Mouse (Mus musculus) cerebellum, adult 9-11 months (tissue): ENCODE data around the gene Vps45.

Experiments used
- DNase-seq: peaks from one replicate; pipeline ENCODE4 v3.0.0; 2022

Vps45 gene

GRCm38 (mm10) chr3:96058231-96058896 lies at the start of gene Vps45:
Vps45 (minus strand) TSS chr3:96058466.
- DNase-seq, result peak; percentile 80

DNA sequence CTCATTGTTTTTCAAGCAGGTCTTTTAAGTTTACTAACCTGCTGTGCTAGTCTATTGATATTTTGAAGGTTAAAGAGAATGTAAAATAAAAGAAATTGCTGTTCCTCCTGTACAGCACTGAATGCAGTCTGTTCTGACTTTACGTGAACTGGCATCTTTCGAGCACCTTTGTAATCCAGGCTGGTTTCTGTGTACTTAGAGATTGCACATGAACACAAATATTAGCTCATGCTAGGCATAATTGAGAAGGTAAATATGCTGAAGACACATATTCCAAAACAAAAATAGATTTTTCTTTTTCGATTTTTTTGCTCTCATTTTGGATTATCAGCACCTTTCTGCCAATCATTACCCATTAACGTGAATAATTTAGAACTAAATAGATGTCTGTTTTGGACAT lies 47.9 kb upstream of the Vps45 start:
- DNase-seq, result no peak

GRCm38 (mm10) chr3:96105232-96105747 lies 47.0 kb upstream of the Vps45 start:
- DNase-seq, result peak; percentile 18

DNA sequence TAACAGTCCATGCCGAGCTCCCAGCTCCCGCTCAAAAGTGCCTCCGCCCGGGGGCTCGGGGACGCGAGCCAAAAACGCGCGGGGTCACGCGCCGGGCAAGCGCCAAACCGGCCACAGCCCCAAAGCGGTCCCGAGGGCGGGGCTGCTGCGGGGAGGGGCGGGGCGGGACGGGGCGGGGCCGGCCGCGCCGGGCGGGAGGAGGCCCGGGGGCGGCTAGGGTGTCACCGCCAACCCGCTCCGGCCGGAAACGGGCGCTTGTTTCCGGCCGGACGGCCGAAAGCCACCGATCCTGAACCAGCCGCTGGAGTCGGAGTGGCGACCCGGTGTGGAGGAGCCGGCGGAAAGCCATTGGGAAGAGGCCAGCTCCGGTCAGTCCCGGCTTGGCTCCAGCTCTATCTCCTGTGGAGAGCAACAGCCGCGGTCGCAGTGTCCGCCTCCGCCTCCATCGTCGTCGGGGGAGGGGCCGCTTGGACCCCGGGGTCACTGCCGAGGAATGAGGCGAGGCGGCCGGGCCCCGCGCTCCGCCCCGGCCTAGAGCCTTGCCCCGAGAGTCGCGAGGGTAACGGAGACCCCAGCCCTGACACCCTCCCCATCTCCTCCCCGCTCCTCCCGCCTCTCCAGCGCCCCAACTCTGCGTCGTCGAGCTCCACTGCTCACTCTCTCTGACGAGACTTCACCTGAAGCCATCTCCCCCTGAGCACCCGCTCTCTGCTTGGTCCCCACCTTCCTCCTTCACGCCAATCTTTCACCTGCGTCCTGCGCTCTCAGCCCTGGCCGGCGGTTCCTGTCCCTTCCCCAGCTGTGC lies 46.2 kb upstream of the Vps45 start, which contains the start of gene Otud7b:
Otud7b (plus strand) TSS at position 267 of the 805 bp plus-strand sequence.
- peak; percentile 86 for DNase-seq

DNA sequence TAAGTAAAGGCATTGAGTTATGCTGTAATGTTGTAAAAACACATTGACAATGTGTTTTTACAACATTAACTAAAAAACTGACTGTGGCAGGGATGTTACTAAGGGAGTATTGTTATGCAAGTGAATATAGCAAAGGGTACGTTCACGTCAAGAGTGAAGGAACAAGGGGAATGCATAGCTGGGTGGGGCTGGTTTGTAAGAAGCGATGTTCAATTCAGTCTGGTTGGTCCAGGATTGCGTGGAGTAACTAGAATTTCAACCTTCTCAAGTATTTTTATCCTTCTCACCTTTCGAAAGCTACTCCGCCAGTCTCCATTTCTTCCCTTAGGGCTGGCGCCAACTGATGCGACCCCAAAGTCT lies 45.6 kb upstream of the Vps45 start:
- DNase-seq, result no peak

DNA sequence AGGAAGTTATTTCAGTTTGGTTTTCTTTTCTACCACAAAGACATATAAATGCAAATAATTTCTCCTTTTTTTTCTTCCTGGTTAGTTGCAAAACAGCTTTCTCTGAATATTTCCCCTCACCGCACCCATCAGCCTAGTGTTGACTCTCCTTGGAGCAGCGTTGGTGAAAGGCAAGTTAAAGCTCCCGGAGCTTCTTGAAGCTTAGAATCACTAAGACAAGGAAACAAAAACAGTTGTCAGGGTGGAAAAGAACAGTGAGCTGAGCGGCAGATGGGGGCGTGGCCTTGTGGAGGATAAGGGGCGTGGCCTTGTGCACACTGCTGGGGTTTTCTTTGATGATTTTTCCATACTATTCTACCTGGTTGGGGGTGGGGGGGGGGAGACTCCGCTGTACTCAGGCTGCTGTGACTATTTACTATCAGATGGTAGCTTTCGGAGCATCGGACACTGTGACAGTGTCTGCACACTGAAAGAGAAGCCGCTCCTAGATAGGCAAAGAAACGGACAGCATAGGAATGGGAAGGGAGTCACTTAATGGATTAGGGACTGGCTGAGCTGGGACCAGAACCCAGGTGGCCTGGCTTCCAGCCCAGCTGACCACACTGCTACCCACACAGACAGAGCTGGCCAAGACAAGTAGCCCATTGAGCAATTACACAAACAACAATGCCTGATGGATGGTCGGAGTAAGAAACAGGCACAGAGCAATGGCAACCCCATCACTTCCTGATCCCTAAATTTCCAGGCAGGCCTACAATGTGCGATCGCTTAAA lies 44.0 kb upstream of the Vps45 start:
- peak; percentile 59 for DNase-seq

DNA sequence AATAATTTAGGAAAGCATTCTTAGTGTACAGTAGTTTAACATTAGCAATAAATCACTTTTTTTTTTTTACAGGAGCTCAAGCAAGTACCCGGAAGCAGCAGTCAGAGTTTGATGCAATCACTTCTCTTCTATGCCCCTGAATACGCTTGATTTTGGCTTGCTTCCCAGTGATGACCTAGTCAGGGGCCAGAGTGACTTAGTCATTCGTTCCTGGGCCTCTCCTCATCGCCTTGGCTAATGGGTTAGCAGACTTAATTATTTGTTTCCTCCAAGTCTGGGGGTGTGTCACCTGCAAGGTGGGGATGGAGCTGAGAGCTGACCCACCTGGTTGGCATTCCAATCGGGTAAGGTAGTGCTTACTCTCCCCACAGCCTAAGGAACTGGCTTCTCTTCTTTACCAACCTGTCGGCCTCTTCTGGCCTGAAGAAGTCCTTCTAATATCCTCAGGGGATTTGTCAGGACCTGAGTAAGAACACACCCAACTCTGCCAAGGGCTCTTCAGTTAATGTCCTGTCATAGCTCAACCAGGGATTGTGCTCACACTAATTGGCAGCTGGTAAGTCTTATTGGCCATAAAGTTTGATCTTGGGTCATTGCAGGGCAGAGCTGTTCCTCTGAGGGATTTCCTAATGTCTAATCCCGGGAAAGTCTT lies 40.5 kb upstream of the Vps45 start:
- no peak for DNase-seq

GRCm38 (mm10) chr3:96098168-96098567 lies 39.9 kb upstream of the Vps45 start:
- DNase-seq, result no peak

DNA sequence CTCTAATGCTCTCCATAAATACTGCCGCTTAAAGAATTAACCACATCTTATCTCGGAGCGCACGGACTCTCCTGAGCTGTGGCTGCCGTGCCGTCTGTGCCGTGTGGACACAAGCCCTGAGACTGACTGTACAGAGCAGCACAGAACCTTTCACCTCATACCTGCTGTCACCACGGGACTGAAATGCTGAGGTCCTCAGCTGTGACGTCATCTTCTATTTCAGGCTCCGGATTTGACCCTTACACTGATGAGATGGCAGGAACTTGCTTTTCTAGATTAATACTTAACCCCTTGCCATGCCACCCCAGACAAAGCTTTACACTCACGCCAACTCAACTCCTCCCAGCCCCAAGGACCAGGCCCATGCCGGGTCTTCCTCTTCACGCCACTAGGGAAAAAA lies 35.9 kb upstream of the Vps45 start:
- DNase-seq, result no peak

GRCm38 (mm10) chr3:96093509-96093908 lies 35.2 kb upstream of the Vps45 start:
- no peak for DNase-seq

DNA sequence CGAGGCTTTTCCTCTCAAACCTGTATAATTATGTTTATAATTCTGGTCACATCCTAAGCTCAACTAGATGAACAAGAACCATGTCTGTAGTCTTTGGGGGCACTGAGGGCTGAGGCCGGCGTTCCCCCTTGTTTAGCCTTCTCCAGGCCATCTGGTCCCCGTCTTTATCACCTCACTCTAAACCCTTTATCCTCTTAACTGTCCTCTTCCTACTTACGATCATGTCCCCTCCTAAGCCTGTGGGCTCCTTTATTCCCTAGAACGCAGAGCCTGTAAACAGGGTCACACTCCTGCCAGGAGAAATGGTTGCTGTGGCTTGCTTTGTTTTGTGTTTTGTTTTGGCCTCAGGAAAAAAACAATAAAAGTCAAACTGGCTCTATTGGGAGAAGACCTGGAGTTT lies 33.7 kb upstream of the Vps45 start:
- no peak for DNase-seq

DNA sequence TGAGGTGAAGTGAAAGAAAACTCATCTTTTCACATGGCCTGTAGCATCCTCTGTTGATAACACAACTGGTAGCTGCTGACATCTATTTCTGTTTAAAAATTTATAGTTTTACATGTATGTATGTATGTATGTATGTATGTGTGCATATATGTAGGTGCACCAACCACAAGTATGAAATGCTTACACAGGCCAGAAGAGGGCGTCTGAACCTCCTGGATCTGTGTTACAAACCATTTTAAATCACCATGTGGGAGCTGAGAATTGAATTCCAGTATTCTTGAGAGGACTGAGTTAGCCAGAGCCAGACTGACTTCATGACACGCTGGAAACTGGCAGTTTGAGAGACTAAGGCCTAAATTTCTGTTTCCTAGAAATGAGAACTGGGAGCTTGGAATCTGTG lies 32.9 kb upstream of the Vps45 start:
- DNase-seq, result no peak

DNA sequence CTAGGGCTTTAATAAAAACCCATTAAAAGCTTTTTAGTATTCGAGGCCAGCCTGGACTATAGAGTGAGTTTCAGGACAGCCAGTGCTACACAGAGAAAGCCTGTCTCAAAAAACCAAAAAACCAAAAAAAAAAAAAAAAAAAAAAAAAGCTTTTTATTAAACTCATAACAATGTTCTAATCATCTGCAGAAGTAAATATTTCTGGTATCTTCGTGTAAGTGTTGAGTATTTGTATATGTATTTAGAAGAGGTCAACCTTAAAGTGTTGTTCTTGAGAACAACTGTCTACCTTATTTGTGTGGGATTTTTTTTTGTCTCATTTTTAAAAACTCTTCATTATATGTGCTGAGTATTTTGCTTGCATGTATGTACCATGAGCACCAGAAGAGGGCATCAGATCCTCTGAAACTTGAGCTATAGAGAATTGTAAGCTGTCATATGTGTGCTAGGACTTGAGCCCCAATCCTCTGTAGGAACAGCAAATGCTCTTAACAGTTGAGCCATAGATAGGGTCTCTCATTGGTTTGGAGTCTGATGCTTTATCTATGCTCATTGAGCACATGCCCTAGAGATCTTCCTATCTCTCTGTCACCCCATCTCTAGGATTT lies 31.7 kb upstream of the Vps45 start:
- no peak for DNase-seq

GRCm38 (mm10) chr3:96087801-96088200 lies 29.5 kb upstream of the Vps45 start:
- no peak for DNase-seq

- no peak for DNase-seq
Measured at GRCm38 (mm10) chr3:96087219-96087618, 29.0 kb upstream of the Vps45 start.

- DNase-seq, result no peak
Measured at GRCm38 (mm10) chr3:96084146-96084755, 26.0 kb upstream of the Vps45 start.

DNA sequence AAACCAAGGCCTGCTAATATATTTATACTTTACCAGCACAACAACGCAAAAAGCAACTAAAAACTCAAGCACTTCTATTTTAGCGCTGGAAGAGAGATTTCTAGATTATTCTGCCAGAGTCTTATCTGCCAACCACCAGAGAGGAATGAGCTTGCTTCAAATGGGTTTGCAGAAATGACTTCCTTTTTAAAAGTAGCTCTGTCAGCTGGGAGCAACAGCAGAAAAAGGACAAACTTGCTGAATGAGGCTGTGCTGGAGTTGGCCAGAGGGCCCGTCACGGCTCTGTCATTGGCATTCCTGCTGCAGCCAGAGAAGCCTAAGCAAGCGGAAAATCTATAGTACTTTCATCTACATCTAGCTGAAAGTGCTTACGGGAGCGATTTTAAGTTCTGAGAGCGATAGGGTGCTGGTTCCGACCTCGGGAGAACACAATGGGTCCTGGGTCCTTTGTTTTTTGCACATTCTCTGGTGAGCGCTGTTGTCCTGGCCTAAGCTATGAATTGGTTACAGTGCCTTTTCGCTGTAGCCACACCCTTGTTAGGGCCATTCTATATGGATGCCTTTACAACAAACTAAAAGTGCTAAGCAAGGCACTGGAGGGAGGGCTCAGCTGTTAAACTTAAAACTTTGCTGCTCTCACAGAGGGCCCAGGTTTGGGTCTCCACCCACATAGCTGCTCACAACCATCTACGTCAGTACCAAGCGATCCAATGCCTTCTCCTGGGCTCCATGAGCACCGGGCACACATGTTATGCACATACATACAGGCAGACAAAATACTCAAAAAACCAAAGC lies 24.6 kb upstream of the Vps45 start:
- no peak for DNase-seq

GRCm38 (mm10) chr3:96082100-96082499 lies 23.8 kb upstream of the Vps45 start:
- no peak for DNase-seq

DNA sequence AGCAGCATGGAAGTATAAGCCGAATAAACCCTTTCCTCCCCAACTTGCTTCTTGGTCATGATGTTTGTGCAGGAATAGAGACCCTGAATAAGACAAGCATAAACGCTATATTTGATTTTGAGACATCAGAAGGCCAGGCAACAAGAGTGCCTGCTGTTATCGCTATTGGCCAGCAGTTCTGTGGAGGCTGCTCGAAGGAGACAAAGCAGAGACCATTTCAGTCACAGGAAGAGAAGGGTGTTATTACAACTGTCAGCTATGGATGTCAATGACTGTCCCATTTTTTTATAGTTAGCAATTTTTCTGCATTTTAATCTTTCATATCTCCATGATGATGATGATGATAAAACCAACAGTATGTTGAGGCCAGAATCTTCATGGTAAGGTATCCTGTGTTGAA lies 23.4 kb upstream of the Vps45 start:
- no peak for DNase-seq

GRCm38 (mm10) chr3:96081006-96081405 lies 22.7 kb upstream of the Vps45 start:
- DNase-seq, result no peak

- DNase-seq, result no peak
Measured at GRCm38 (mm10) chr3:96078711-96079110, 20.4 kb upstream of the Vps45 start.
